Mouse (Mus musculus): Measurements from ENCODE around the gene Syngr2.
A peak's percentile ranks its signal among the peaks of the same experiment; 100 is the strongest.

Gene Syngr2

GRCm38 (mm10) chr11:117834086-117834485, 24.6 kb downstream of the Syngr2 start:
- no peak for DNase-seq

- DNase-seq = no peak
These were observed 26.8 kb downstream of the Syngr2 start for GRCm38 (mm10) chr11:117836306-117836705.

- DNase-seq = no peak
These were observed 29.1 kb downstream of the Syngr2 start for GRCm38 (mm10) chr11:117838572-117838971.

DNA sequence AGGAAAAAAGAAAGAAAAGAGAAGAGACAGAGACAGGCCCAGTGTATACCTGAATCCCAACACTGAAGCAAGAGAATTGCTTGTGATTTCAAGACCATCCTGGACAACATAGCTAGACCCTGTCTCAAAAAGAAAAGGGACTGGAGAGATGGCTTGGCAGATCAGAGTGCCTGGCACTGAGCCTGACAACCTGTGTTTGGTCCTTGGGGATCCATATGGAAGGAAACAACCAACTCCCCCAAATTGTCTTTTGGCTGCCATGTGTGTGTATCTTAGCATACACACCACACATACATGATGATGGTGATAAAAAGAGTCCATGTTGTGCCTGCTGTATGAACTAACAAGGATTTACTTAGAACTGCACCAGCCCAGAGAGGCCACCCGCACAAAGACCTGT, 29.6 kb downstream of the Syngr2 start:
- DNase-seq = no peak

DNA sequence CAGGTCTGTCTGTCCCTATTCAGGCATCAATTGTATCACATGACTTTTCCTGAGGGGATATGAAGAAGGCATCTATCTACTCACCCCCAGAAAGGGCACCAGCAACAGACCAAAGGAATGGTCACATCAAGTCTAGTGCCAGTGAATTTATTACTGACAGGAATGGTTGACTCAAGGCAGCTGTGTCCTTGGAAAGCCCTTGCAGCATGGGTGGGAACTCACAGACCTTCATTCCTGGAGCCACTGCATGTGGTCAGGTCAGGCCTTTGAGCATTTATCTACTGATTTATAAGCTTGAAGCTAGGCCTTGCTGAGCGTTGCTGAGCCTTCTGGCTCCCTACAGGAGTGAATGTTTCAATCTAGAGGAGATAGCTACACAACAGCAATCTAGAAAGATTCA, 31.4 kb downstream of the Syngr2 start:
- no peak for DNase-seq

- no peak for DNase-seq
These were observed 34.0 kb downstream of the Syngr2 start for GRCm38 (mm10) chr11:117843434-117843833.

DNA sequence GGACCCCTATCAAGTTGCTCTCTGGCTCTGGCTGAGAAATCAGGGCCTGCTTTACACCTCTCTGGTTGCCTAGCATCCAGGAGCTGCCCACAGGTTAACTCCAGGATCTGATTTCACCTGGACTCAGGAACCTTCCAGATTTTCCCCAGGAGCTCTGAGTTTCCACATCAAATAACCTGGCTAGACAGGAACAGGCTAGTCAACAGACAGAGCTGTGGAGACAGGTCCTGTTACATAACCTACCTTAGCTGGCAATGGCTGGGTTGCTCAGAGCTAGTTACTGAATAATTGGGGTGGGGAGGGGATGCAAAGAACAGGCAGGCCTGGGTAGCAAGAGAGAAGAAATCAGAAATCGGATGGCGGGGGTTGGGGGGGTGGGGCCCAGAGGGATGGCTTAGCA, 35.5 kb downstream of the Syngr2 start:
- DNase-seq = no peak

DNA sequence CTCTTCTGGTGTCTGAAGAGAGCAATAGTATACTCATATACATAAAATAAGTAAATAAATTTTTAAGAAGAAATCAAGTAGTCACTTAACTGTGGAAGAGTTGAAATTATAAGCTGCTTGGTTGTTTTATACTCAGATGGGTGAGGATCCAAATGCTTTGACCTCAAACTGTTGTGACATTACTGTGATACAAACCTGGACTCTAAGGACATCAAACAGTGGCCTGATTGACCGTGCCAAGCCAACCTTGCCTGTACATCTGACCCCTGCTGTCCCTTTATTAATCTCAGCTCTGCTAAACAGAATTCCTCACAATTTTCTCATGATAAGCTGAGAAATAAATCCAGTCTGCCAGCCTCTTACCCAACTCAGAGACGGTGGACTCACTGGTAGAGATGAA, 36.2 kb downstream of the Syngr2 start:
- DNase-seq = no peak

DNA sequence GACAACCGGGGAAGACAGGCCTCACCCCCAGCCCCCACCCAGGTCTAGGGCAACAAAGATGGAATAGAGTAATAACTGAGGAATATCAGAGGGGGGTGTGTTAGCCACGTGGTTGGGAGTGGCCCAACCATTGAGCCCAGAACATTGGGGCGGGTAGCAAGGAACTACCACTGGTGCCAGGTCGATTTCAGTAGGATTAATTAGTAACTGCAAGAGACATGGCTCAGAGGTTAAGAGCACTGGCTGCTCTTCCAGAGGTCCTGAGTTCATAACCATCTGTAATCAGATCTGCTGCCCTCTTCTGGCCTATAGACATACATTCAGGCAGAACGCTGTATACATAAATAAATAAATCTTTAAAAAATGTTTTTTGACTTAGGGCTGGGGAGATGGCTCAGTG, 37.2 kb downstream of the Syngr2 start:
- no peak for DNase-seq

GRCm38 (mm10) chr11:117847593-117848215, 38.2 kb downstream of the Syngr2 start:
- no peak for DNase-seq

DNA sequence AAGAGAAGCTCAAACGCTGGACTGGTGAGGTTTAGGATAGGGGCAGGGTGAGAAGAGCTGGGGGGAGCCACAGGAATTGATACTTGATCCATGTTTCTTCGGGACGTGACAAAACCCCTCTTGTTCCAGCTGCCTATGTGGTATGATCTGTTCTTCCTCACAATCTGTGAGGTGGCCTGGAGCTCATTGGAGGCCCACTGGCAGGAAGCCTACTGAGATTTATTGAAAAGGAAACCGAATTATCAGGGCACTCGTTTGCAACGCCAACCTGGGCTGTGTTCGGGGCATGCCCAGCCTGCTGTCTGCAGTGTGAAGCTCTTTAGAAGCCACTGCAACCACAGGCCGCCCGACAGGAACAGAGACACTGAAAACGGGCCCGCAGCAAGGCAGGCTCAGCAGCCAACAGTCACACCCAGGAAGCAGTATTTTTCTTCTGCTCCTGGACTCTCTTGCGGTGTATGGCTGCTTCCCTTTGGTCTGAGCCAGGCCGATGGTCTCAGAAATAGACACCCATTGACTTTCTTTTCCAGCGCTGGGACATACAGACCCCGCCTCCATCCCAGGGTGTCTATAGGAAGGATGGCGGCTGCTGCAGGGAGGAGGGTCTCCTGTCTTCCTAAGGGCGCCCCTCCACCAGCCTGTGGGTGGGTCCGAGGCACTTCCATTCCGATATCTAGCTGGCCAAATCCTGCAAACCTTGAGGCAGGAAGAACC, 39.0 kb downstream of the Syngr2 start:
- DNase-seq = peak; percentile 71

- peak; percentile 99 for DNase-seq
These were observed 39.7 kb downstream of the Syngr2 start, which contains the start of gene Birc5 for GRCm38 (mm10) chr11:117848985-117849671. Gene Birc5 (plus strand): TSS chr11:117849251.

DNA sequence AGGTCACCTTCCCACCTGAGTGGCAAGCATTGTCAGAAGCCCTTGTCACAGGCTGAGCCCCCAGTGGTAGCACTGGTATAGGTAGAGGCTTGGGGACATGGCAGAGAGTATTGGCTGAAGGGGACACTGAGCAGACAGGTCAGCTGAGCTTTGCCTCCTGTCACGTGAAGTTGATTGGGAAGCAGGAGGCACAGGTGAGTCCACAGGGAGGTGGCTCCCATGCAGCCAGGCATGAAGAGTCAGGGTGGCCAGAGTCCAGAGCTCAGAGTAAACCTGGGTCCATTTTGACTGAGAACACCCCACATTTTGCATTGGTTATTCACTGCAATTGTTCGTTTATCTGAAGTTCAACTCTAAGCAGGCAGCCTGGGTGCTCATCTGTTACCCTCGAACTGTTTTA, 43.4 kb downstream of the Syngr2 start:
- no peak for DNase-seq

- no peak for DNase-seq
These were observed 44.8 kb downstream of the Syngr2 start for GRCm38 (mm10) chr11:117854241-117854640.

GRCm38 (mm10) chr11:117855360-117855759, 45.9 kb downstream of the Syngr2 start:
- DNase-seq = no peak

GRCm38 (mm10) chr11:117855975-117856374, 46.5 kb downstream of the Syngr2 start:
- DNase-seq = no peak

DNA sequence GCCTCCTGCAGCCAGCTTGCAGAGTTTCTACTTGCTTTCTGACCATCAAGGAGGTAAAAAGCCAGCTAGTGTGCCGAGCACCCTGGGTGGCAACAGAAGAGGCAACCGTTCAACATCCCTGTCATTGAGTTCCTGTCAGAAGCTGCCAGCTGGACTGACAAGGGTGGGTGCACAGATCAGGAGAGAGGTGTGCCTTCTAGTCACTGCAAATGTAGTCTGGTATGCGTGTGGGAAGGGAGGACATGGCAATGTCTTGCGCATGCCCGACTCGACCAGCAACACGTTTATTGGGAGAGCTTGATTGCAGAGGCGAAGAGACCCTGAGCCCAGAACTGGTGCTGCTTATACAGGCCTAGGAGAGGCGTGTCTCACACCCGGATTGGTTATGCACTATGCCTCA, 48.0 kb downstream of the Syngr2 start:
- DNase-seq = no peak

GRCm38 (mm10) chr11:117858392-117858791, 48.9 kb downstream of the Syngr2 start:
- no peak for DNase-seq

- peak; percentile 76 for DNase-seq
These were observed 51.1 kb downstream of the Syngr2 start, which contains the start of gene Tmem235 for GRCm38 (mm10) chr11:117860601-117861000. Gene Tmem235 (plus strand): TSS chr11:117860752.

DNA sequence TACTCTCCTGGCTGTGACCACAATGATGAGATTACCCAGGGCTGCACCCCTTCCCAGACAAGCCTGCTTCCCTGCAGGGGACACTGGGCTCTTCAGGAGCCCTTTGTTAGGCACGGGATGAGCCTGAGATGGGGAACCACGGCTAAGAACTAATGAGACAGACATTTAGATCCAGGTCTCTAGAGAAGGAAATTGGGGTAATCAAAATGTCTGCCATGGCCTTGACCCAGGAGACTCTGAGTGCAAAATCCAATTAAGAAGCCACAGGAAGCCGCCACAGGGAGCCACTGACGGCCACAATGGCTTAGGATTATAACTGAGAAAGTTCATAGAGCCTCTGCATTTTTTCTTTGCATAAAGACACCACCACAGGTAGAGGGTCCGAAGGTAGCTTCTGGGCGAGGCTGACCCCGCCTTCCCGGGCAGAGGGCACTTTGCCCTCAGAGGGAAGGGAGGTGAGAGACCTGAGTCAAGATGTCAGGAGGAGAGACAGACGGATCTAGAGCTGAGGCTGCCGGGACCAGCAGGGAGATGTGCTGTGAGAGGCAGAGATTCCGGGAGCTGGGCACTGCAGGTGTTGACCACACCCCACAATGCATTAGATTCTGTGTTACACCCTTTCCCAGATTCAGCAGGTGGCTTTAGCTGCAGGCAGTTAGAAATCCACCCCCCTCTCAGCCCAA, 53.8 kb downstream of the Syngr2 start:
- no peak for DNase-seq

Data from thymus, postnatal 4 days (tissue).